In the genomic region with DNA sequence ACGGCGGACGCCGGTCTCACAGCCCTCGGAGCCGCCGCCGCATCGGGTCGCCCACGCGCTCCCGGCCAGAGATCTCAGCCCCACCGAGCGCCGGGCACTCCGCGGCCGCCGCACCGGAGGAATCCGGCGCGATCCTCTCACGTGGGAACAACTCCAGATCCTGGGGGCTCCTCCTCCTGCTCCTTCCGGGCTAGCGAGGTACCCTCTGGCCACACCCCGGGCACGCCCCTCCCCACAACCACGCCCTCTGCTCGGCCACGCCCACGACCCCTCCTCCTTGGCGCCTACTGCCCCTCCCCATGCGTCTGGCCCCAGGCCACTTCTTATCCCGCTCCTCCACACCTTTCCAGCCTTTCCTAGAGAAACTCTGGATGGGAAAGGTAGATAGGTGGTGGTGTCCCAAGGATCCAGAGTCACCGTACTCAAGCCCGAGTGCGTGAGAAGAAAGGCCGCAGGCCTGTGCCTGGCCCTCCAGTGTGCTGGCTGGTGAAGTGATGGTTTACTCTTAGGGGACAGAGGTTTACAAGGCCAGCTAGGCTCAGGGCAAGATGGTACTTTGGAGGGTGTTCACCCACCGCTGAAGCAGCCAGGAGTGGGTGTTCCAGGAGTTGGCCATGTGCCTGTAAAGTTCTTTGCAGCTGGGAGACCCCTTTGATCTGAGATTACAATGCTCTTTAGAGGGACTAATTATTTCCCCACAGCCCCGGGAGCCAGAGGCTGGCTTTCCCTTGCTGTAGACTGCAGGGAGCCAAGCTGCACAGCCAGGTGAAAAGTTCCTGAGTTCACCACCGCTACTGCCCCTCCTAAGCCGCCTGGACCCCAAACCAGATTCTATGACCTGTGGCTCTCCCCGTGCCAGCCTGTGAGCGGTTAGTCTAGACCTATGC, we compare ENCODE assay signal across 8 mouse cellular contexts. TPM values are rescaled to one million over a fixed set of nuclear protein-coding genes. Genes with fewer than 3 reads are reported as not detected.
DNase-seq lines count a peak whose midpoint lies in the region; ATAC-seq and TF ChIP-seq lines count a peak whose summit lies in the region.

A gene (minus strand): TSS at position 162 of the 887 bp plus-strand sequence.

- peak within 1 kb of the TSS; percentile 95 for H3K4me2 ChIP-seq in lung, embryonic 14.5 days

- peaks cover 51% of the 10 kb centered on the region for H3K4me1 ChIP-seq in hindbrain, embryonic 10.5 days (replicated peaks)
- H3K4me1 ChIP-seq in lung, embryonic 14.5 days (ENCODE audit: insufficient read depth), result peaks cover 19% of the 10 kb centered on the region; the same call in 1 of the 2 replicates

- peak within 1 kb of the TSS; percentile 88 for H3K27ac ChIP-seq in hindbrain, embryonic 10.5 days
- peak within 1 kb of the TSS; percentile 70 for H3K27ac ChIP-seq in lung, embryonic 14.5 days (ENCODE audit: low read depth)

- peak within 1 kb of the TSS; percentile 71 for H3K9ac ChIP-seq in lung, embryonic 14.5 days

- ATAC-seq in lung, embryonic 14.5 days (ENCODE audit: insufficient read depth), result peak; percentile 89

- peak; percentile 95 for DNase-seq in ES-CJ7 (ENCODE audit: low read depth, low spot score)
- peak; percentile 81 for DNase-seq in cerebellum, adult 9-11 months
- DNase-seq in frontal cortex, postnatal 14 days (ENCODE audit: low spot score in 2 of 2), result peak; percentile 57 to 68
- DNase-seq in hindbrain, embryonic 10.5 days (ENCODE audit: low spot score), result peak; percentile 93
- peak; percentile 72 for DNase-seq in layer of hippocampus, adult 9-11 months
- peak; percentile 91 for DNase-seq in lung, embryonic 14.5 days
- peak; percentile 92 for DNase-seq in ovary, postnatal 36 days (ENCODE audit: low spot score)
- DNase-seq in thymus, postnatal 4 days, result peak; percentile 89

- H3K4me3 ChIP-seq in hindbrain, embryonic 10.5 days, result peak within 1 kb of the TSS; percentile 82
- peak within 1 kb of the TSS; percentile 69 for H3K4me3 ChIP-seq in lung, embryonic 14.5 days (ENCODE audit: low read depth, low read length)

- no peaks in the 10 kb centered on the region for H3K36me3 ChIP-seq in hindbrain, embryonic 10.5 days
- no peaks in the 10 kb centered on the region for H3K36me3 ChIP-seq in lung, embryonic 14.5 days (ENCODE audit: insufficient read depth)

- TF ChIP-seq CTCF in lung, embryonic 14.5 days (IDR thresholded peaks at IDR 0.05; ENCODE audit: low read depth), result no peak

- WGBS in hindbrain, embryonic 10.5 days, result 5% methylated on average over 46 of the region's 46 CpGs
- 8% methylated on average over 46 of the region's 46 CpGs for WGBS in lung, embryonic 14.5 days

- peaks cover 14% of the 10 kb centered on the region for H3K27me3 ChIP-seq in hindbrain, embryonic 10.5 days (ENCODE audit: insufficient read depth, poor library complexity, severe bottlenecking)
- no peaks in the 10 kb centered on the region for H3K27me3 ChIP-seq in lung, embryonic 14.5 days (ENCODE audit: insufficient read depth, low read length)

- no peaks in the 10 kb centered on the region for H3K9me3 ChIP-seq in hindbrain, embryonic 10.5 days
- no peaks in the 10 kb centered on the region for H3K9me3 ChIP-seq in lung, embryonic 14.5 days (ENCODE audit: low read depth, low read length)

RNA-seq across cellular contexts. Expression of the gene that starts here (rescaled TPM):
- polyA plus RNA-seq in hindbrain, embryonic 10.5 days (2016; fragmentation: Nextera tagmentation; extraction: Ambion mirVana), result 11.4 and 14.3 TPM in 2 replicates
- 12.8 and 14.1 TPM in 2 replicates for polyA plus RNA-seq in lung, embryonic 14.5 days (2014; fragmentation: Nextera tagmentation; extraction: Ambion mirVana)

Comparison
In these comparisons a context has a peak if more than half of its experiments do, and no peak if none do; other contexts are left out.
1. Peak in every context shown above with its lines: DNase-seq, ATAC-seq, H3K4me3 ChIP-seq and H3K27ac ChIP-seq.